In genomic region chr7:45779081-45779641, GRCm38 (mm10) we compare ENCODE assay signal across 8 mouse cellular contexts. TPM values are rescaled to one million over a fixed set of nuclear protein-coding genes. Genes with fewer than 3 reads are reported as not detected.
DNase-seq lines count a peak whose midpoint lies in the region; ATAC-seq lines count a peak whose summit lies in the region.

No protein-coding gene starts in this region.

- H3K4me1 ChIP-seq in heart, embryonic 14.5 days (ENCODE audit: control insufficient read depth in 2 of 2, insufficient read depth in 2 of 2, low read length in 2 of 2): peaks cover 7 to 9% of the 10 kb centered on the region in 2 experiments; a peak in 2 of 4 replicates
- H3K4me1 ChIP-seq in hindbrain, embryonic 16.5 days (ENCODE audit: control insufficient read depth, insufficient read depth, low read depth, low read length): no peaks in the 10 kb centered on the region; the same call in 1 of the 2 replicates

- H3K27me3 ChIP-seq in heart, embryonic 14.5 days (ENCODE audit: control insufficient read depth, insufficient read depth, low read length): peaks cover 47% of the 10 kb centered on the region
- no peaks in the 10 kb centered on the region for H3K27me3 ChIP-seq in hindbrain, embryonic 16.5 days (replicated peaks; ENCODE audit: control insufficient read depth, insufficient read depth, low read length)

- H3K9me3 ChIP-seq in heart, embryonic 14.5 days (ENCODE audit: control insufficient read depth, low read length): no peaks in the 10 kb centered on the region
- no peaks in the 10 kb centered on the region for H3K9me3 ChIP-seq in hindbrain, embryonic 16.5 days (ENCODE audit: control insufficient read depth, low read length)

- intact Hi-C loops in heart, postnatal 14 days (cut with DNase I): no loop called here

- no peaks in the 10 kb centered on the region for H3K36me3 ChIP-seq in heart, embryonic 14.5 days (ENCODE audit: control insufficient read depth, insufficient read depth, low read length)
- H3K36me3 ChIP-seq in hindbrain, embryonic 16.5 days (ENCODE audit: control insufficient read depth, insufficient read depth, low read length): no peaks in the 10 kb centered on the region

- no peak overlapping the region for H3K4me3 ChIP-seq in heart, embryonic 14.5 days (ENCODE audit: control insufficient read depth in 1 of 2, insufficient read depth in 1 of 2, low read depth in 1 of 2, low read length in 2 of 2)
- H3K4me3 ChIP-seq in hindbrain, embryonic 16.5 days (ENCODE audit: low read length): no peak overlapping the region

- ATAC-seq in heart, embryonic 14.5 days (ENCODE audit: insufficient number of reproducible peaks, insufficient read depth, low FRiP score, low read depth): no peak
- ATAC-seq in hindbrain, embryonic 16.5 days: no peak
- peak; percentile 77 for ATAC-seq in monocyte, adult 5-6 weeks (replicated peaks; ENCODE audit: insufficient number of reproducible peaks, low FRiP score, low TSS enrichment, poor library complexity, severe bottlenecking)
- ATAC-seq in megakaryocyte-erythroid progenitor cell, adult 5-6 weeks (replicated peaks; ENCODE audit: low FRiP score, low TSS enrichment, poor library complexity, severe bottlenecking): no peak; the same call in 1 of the 2 replicates

- no peak overlapping the region for H3K27ac ChIP-seq in heart, embryonic 14.5 days (replicated peaks in 1 of 2; ENCODE audit: control insufficient read depth in 1 of 2, insufficient read depth in 1 of 2, low read depth in 2 of 2, low read length in 2 of 2)
- no peak overlapping the region for H3K27ac ChIP-seq in hindbrain, embryonic 16.5 days (ENCODE audit: low read depth, low read length)

- WGBS in heart, embryonic 14.5 days: 20% methylated on average over 22 of the region's 22 CpGs
- 20% methylated on average over 22 of the region's 22 CpGs for WGBS in hindbrain, embryonic 16.5 days

- H3K9ac ChIP-seq in heart, embryonic 14.5 days (ENCODE audit: low read length): no peak overlapping the region
- H3K9ac ChIP-seq in hindbrain, embryonic 16.5 days (ENCODE audit: low read depth, low read length): no peak overlapping the region

- no peak for DNase-seq in heart, postnatal 14 days
- peak; percentile 54 for DNase-seq in MN1 (ENCODE audit: low spot score)
- no peak for DNase-seq in left cerebral cortex, adult 18-20 months (ENCODE audit: low spot score in 2 of 2)
- DNase-seq in ovary, postnatal 36 days (ENCODE audit: low spot score): no peak

- H3K4me2 ChIP-seq in heart, embryonic 14.5 days (ENCODE audit: low read length): peak overlapping the region; percentile 51
- H3K4me2 ChIP-seq in hindbrain, embryonic 16.5 days (ENCODE audit: low read length): peak overlapping the region; percentile 6

RNA-seq across cellular contexts. Expression of gene Lmtk3, which starts 4.4 kb away (rescaled TPM):
- 0.31 and 1.1 TPM in 2 replicates for polyA plus RNA-seq in heart, embryonic 14.5 days (2014; fragmentation: Nextera tagmentation; extraction: Ambion mirVana)
- under 1 TPM in 1 of 2 experiments, not detected in 1; 0.12 TPM for total RNA-seq in heart, postnatal 14 days (2021)
- polyA plus RNA-seq in hindbrain, embryonic 16.5 days (2015; fragmentation: Nextera tagmentation; extraction: Ambion mirVana): 17.2 and 21.3 TPM in 2 replicates
- not detected in 3 replicates for total RNA-seq in monocyte, adult 5-6 weeks (2017)
- total RNA-seq in left cerebral cortex, adult 18-20 months (2021): 100 to 1,000 TPM; 229 to 237 TPM
- total RNA-seq in megakaryocyte-erythroid progenitor cell, adult 5-6 weeks (2014; fragmentation: Nextera tagmentation): not detected in 2 replicates
- total RNA-seq in megakaryocyte-erythroid progenitor cell, adult 5-6 weeks (2017): not detected in 2 replicates

RNA-seq across cellular contexts. Expression of gene Sult2b1, which starts 5.3 kb away (rescaled TPM):
- 0.30 and 0.81 TPM in 2 replicates for polyA plus RNA-seq in heart, embryonic 14.5 days (2014; fragmentation: Nextera tagmentation; extraction: Ambion mirVana)
- total RNA-seq in heart, postnatal 14 days (2021): not detected
- polyA plus RNA-seq in hindbrain, embryonic 16.5 days (2015; fragmentation: Nextera tagmentation; extraction: Ambion mirVana): 5.1 and 6.6 TPM in 2 replicates
- 1.3 to 7.5 TPM in 2 of 3 replicates, not detected in the other for total RNA-seq in monocyte, adult 5-6 weeks (2017)
- total RNA-seq in left cerebral cortex, adult 18-20 months (2021): 10 to 100 TPM; 11.3 to 13.7 TPM
- 0.84 TPM in 1 of 2 replicates, not detected in the other for total RNA-seq in megakaryocyte-erythroid progenitor cell, adult 5-6 weeks (2014; fragmentation: Nextera tagmentation)
- total RNA-seq in megakaryocyte-erythroid progenitor cell, adult 5-6 weeks (2017): not detected in 2 replicates

RNA-seq across cellular contexts. Expression of gene Cyth2, which starts 35.2 kb away (rescaled TPM):
- 88.6 and 89.7 TPM in 2 replicates for polyA plus RNA-seq in heart, embryonic 14.5 days (2014; fragmentation: Nextera tagmentation; extraction: Ambion mirVana)
- total RNA-seq in heart, postnatal 14 days (2021): 10 to 100 TPM; 73.9 to 77.1 TPM
- 243 TPM in 2 replicates for polyA plus RNA-seq in hindbrain, embryonic 16.5 days (2015; fragmentation: Nextera tagmentation; extraction: Ambion mirVana)
- total RNA-seq in monocyte, adult 5-6 weeks (2017): 59.2 to 78.0 TPM (median 72.7 TPM) in 3 replicates
- total RNA-seq in left cerebral cortex, adult 18-20 months (2021): 100 to 1,000 TPM; 191 to 210 TPM
- 27.2 and 30.8 TPM in 2 replicates for total RNA-seq in megakaryocyte-erythroid progenitor cell, adult 5-6 weeks (2014; fragmentation: Nextera tagmentation)
- total RNA-seq in megakaryocyte-erythroid progenitor cell, adult 5-6 weeks (2017): 36.9 and 38.0 TPM in 2 replicates

RNA-seq across cellular contexts. Expression of gene Kcnj14, which starts 45.4 kb away (rescaled TPM):
- polyA plus RNA-seq in heart, embryonic 14.5 days (2014; fragmentation: Nextera tagmentation; extraction: Ambion mirVana): 0.26 and 0.78 TPM in 2 replicates
- under 1 TPM; 0.74 to 1.00 TPM for total RNA-seq in heart, postnatal 14 days (2021)
- 1.2 TPM in 2 replicates for polyA plus RNA-seq in hindbrain, embryonic 16.5 days (2015; fragmentation: Nextera tagmentation; extraction: Ambion mirVana)
- total RNA-seq in monocyte, adult 5-6 weeks (2017): 0.19 TPM in 1 of 3 replicates, not detected in the others
- total RNA-seq in left cerebral cortex, adult 18-20 months (2021): 1 to 10 TPM; 2.2 to 2.6 TPM
- total RNA-seq in megakaryocyte-erythroid progenitor cell, adult 5-6 weeks (2014; fragmentation: Nextera tagmentation): not detected in 2 replicates
- total RNA-seq in megakaryocyte-erythroid progenitor cell, adult 5-6 weeks (2017): not detected in 2 replicates

RNA-seq across cellular contexts. Expression of gene Grwd1, which starts 51.6 kb away (rescaled TPM):
- 33.5 and 36.2 TPM in 2 replicates for polyA plus RNA-seq in heart, embryonic 14.5 days (2014; fragmentation: Nextera tagmentation; extraction: Ambion mirVana)
- 10 to 100 TPM in 1 of 2 experiments, 1 to 10 TPM in 1; 8.6 to 12.5 TPM for total RNA-seq in heart, postnatal 14 days (2021)
- 44.0 and 46.7 TPM in 2 replicates for polyA plus RNA-seq in hindbrain, embryonic 16.5 days (2015; fragmentation: Nextera tagmentation; extraction: Ambion mirVana)
- 5.8 to 8.7 TPM (median 6.7 TPM) in 3 replicates for total RNA-seq in monocyte, adult 5-6 weeks (2017)
- total RNA-seq in left cerebral cortex, adult 18-20 months (2021): 10 to 100 TPM; 20.1 to 23.2 TPM
- total RNA-seq in megakaryocyte-erythroid progenitor cell, adult 5-6 weeks (2014; fragmentation: Nextera tagmentation): 45.7 and 67.7 TPM in 2 replicates
- 22.1 and 39.4 TPM in 2 replicates for total RNA-seq in megakaryocyte-erythroid progenitor cell, adult 5-6 weeks (2017)

Comparison
In these comparisons a context has a peak if more than half of its experiments do, and no peak if none do; other contexts are left out.
1. RNA of gene Lmtk3, which starts 4.4 kb away (total RNA-seq): 229 to 237 TPM in left cerebral cortex, adult 18-20 months; 0.12 TPM in heart, postnatal 14 days, not detected in monocyte, adult 5-6 weeks and not detected in megakaryocyte-erythroid progenitor cell, adult 5-6 weeks; every median in the first group is over 100 times any median in the second.